Mouse (Mus musculus): ENCODE measurements around the gene Hras. TPM values are rescaled to one million over a fixed set of nuclear protein-coding genes. Genes with fewer than 3 reads are reported as not detected.

Hras gene
- polyA plus RNA-seq, 1 experiment from 2014 or later = 48.0 TPM

DNA sequence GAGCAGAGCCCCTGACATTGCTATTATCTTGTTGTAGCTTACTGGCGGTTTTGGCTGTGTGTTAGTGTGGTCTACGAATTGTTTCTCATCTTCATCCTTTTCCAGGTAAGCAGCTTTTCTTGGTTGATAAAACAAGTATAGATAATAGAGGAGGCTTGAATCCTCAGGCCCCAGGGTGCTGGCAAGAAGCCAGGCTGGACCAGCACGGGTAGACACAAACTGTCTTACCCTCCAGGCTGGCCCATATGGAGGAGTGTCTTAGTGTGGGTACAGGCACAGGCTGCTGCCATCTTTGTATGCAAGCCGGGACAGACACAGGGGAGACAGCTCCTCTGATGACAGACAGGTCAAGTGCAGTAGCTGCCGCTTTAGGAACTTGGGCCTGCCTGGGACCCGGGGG lies 46.8 kb downstream of the Hras start:
- 79% methylated on average over 6 of the region's 6 CpGs for WGBS
- Histone ChIP-seq H3K4me3 (replicated peaks; ENCODE audit: low read length) (no peak overlapping the region), H3K36me3 (ENCODE audit: control insufficient read depth, insufficient read depth, low read length) (peaks cover 4% of the 10 kb centered on the region; the same call in 1 of the 2 replicates), H3K27ac (ENCODE audit: low read length) (no peak overlapping the region), H3K9me3 (replicated peaks; ENCODE audit: control insufficient read depth, low read length) (no peaks in the 10 kb centered on the region), H3K4me2 (ENCODE audit: low read depth, low read length) (no peak overlapping the region), H3K9ac (ENCODE audit: low read length) (no peak overlapping the region), H3K4me1 (ENCODE audit: control insufficient read depth, insufficient read depth, low read length) (no peaks in the 10 kb centered on the region), H3K27me3 (ENCODE audit: control insufficient read depth, insufficient read depth, low read length) (no peaks in the 10 kb centered on the region)
- no peak for ATAC-seq (ENCODE audit: insufficient read depth, low FRiP score)

DNA sequence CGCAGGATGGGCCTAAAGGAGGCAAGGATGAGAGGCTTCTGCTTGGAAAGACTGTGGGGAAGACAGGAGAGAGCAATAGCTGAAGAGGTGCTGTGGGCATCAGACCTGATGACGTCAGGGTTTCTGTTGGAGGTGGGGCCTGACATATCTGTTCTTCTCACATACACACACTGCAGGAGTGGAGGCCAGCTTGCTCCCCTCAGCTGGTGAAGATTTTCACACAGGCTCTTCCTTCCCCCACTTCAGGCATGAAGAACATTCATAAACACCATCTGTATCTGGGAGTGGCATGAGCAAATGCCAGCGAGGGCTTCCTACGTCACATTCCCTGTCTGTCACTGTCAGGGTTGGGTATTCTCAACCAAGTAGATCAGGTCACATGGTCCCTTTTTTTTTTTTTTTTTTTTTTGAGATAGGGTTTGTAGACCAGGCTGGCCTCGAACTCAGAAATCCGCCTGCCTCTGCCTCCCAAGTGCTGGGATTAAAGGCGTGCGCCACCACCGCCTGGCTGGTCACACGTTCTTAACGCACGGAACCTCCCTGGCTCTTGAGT lies 47.7 kb downstream of the Hras start:
- H3K4me1 ChIP-seq (ENCODE audit: control insufficient read depth, insufficient read depth, low read length) = no peaks in the 10 kb centered on the region
- no peak overlapping the region for H3K9ac ChIP-seq (ENCODE audit: low read length)
- no peaks in the 10 kb centered on the region for H3K27me3 ChIP-seq (ENCODE audit: control insufficient read depth, insufficient read depth, low read length)
- ATAC-seq (ENCODE audit: insufficient read depth, low FRiP score) = no peak
- 92% methylated on average over 12 of the region's 12 CpGs for WGBS
- no peak overlapping the region for H3K4me3 ChIP-seq (replicated peaks; ENCODE audit: low read length)
- peaks cover 4% of the 10 kb centered on the region; the same call in 1 of the 2 replicates for H3K36me3 ChIP-seq (ENCODE audit: control insufficient read depth, insufficient read depth, low read length)
- H3K4me2 ChIP-seq (ENCODE audit: low read depth, low read length) = no peak overlapping the region
- no peaks in the 10 kb centered on the region for H3K9me3 ChIP-seq (replicated peaks; ENCODE audit: control insufficient read depth, low read length)
- no peak overlapping the region for H3K27ac ChIP-seq (ENCODE audit: low read length)

DNA sequence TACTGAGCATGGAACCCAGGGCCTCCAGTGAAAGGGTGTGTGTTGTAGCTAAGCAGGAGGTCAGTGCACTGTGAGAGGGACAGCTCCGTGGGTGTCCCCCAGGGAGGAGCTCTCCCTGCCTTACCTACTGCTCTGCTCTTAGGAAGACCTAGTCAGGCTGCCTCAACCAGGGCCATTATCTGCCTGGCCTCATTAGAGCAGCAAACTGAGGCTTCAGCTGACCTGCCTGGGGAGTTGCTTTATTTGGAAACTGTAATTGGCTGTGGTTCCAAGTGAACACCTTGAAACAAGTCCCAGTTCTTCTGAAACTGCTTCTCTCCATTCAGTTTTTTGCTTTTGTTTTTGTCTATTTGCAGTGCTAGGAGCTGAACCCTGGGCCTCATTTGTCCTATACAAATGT lies 48.4 kb downstream of the Hras start:
- WGBS = 55% methylated on average over 1 of the region's 1 CpGs
- no peaks in the 10 kb centered on the region for H3K9me3 ChIP-seq (replicated peaks; ENCODE audit: control insufficient read depth, low read length)
- H3K4me1 ChIP-seq (ENCODE audit: control insufficient read depth, insufficient read depth, low read length) = no peaks in the 10 kb centered on the region
- H3K9ac ChIP-seq (ENCODE audit: low read length) = no peak overlapping the region
- peaks cover 4% of the 10 kb centered on the region; the same call in 1 of the 2 replicates for H3K36me3 ChIP-seq (ENCODE audit: control insufficient read depth, insufficient read depth, low read length)
- H3K4me2 ChIP-seq (ENCODE audit: low read depth, low read length) = no peak overlapping the region
- no peak overlapping the region for H3K4me3 ChIP-seq (replicated peaks; ENCODE audit: low read length)
- no peaks in the 10 kb centered on the region for H3K27me3 ChIP-seq (ENCODE audit: control insufficient read depth, insufficient read depth, low read length)
- H3K27ac ChIP-seq (ENCODE audit: low read length) = no peak overlapping the region
- no peak for ATAC-seq (ENCODE audit: insufficient read depth, low FRiP score)

DNA sequence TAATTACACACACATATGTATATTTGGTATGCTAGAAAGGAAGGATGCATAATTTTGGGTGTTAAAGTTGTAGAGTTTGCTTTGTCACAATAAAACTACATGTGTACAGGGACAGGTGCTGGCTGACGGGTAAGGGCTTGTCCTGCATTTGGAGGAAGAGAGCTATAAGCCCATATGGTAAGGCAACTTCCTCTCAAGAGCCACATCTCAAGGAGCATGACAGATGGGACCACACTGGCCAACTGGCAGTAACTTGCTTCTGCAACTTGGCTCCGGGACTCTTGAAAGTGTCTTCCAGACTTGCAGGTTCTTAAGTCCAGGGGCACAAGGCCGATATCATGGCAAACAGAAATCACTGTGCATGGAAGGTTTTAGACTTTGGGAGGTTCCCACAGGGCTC lies 49.2 kb downstream of the Hras start:
- Histone ChIP-seq H3K4me2 (ENCODE audit: low read depth, low read length) (no peak overlapping the region), H3K27me3 (ENCODE audit: control insufficient read depth, insufficient read depth, low read length) (no peaks in the 10 kb centered on the region), H3K27ac (ENCODE audit: low read length) (no peak overlapping the region), H3K4me1 (ENCODE audit: control insufficient read depth, insufficient read depth, low read length) (no peaks in the 10 kb centered on the region), H3K9ac (ENCODE audit: low read length) (no peak overlapping the region), H3K36me3 (ENCODE audit: control insufficient read depth, insufficient read depth, low read length) (peaks cover 4% of the 10 kb centered on the region; the same call in 1 of the 2 replicates), H3K4me3 (replicated peaks; ENCODE audit: low read length) (no peak overlapping the region), H3K9me3 (replicated peaks; ENCODE audit: control insufficient read depth, low read length) (no peaks in the 10 kb centered on the region)
- ATAC-seq (ENCODE audit: insufficient read depth, low FRiP score) = no peak
- 86% methylated on average over 3 of the region's 3 CpGs for WGBS

DNA sequence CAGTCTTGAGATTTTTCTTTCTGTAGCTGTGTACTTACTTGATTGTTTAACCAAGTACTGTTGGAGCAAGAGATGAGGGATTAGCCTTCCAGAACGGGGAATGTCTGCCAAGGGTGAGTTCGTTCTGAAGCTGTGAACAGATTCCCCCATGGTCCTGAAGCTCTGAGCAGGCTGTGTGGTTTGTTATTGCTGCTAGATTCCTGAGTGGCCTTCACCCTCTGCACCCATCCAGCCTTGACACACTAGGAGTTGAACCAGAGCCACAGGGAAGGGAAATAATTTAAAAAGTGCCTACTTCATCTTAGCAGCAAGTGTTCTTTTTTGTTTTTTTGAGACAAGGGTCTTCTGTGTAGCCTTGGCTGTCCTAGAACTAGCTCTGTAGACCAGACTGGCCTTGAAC lies 49.9 kb downstream of the Hras start:
- no peaks in the 10 kb centered on the region for H3K4me1 ChIP-seq (ENCODE audit: control insufficient read depth, insufficient read depth, low read length)
- no peak overlapping the region for H3K4me2 ChIP-seq (ENCODE audit: low read depth, low read length)
- H3K9me3 ChIP-seq (replicated peaks; ENCODE audit: control insufficient read depth, low read length) = no peaks in the 10 kb centered on the region
- H3K4me3 ChIP-seq (replicated peaks; ENCODE audit: low read length) = no peak overlapping the region
- no peak for ATAC-seq (ENCODE audit: insufficient read depth, low FRiP score)
- 66% methylated on average over 2 of the region's 2 CpGs for WGBS
- no peak overlapping the region for H3K9ac ChIP-seq (ENCODE audit: low read length)
- no peak overlapping the region for H3K27ac ChIP-seq (ENCODE audit: low read length)
- H3K36me3 ChIP-seq (ENCODE audit: control insufficient read depth, insufficient read depth, low read length) = peaks cover 4% of the 10 kb centered on the region; the same call in 1 of the 2 replicates
- no peaks in the 10 kb centered on the region for H3K27me3 ChIP-seq (ENCODE audit: control insufficient read depth, insufficient read depth, low read length)

DNA sequence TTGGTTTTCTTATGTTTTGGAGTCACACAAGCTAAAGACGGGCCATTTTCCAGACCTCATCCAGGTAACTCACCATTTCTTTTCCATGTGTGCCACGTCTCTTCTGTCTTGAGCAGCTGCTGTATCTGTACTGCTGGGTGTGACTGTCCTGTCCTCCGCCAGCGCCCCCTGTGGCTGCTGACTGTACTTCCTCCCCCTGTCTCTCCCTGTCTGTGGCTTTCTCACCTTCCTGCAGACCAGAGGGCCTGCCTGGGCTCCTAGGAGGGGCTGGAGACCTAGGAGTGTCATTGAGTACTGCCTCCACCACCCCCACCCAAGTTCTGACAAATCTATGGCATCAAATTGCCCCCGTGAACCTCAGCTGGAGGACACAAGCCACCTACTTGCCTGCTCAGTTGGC lies 50.7 kb downstream of the Hras start:
- WGBS = 49% methylated on average over 5 of the region's 5 CpGs
- ATAC-seq (ENCODE audit: insufficient read depth, low FRiP score) = no peak
- Histone ChIP-seq H3K4me2 (ENCODE audit: low read depth, low read length) (no peak overlapping the region), H3K4me1 (ENCODE audit: control insufficient read depth, insufficient read depth, low read length) (no peaks in the 10 kb centered on the region), H3K27ac (ENCODE audit: low read length) (no peak overlapping the region), H3K27me3 (ENCODE audit: control insufficient read depth, insufficient read depth, low read length) (no peaks in the 10 kb centered on the region), H3K9ac (ENCODE audit: low read length) (no peak overlapping the region), H3K4me3 (replicated peaks; ENCODE audit: low read length) (no peak overlapping the region), H3K36me3 (ENCODE audit: control insufficient read depth, insufficient read depth, low read length) (peaks cover 4% of the 10 kb centered on the region; the same call in 1 of the 2 replicates), H3K9me3 (replicated peaks; ENCODE audit: control insufficient read depth, low read length) (no peaks in the 10 kb centered on the region)

DNA sequence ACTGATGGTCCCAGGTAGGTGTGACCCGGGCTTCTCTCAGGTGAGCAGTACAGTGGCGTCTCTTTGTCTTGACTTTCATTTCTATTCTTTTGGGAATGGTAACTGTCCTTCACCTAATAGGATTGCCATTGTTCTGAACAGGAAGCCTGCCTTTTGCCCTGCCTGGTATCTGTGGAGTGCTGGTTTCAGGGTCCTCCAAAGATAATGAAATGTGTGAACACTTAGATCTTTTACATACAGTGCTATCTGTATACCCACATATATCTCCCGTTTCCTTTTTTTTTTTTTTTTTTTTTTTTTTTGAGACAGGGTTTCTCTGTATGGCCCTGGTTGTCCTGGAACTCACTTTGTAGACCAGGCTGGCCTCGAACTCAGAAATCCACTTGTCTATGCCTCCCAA lies 52.5 kb downstream of the Hras start:
- no peak for ATAC-seq (ENCODE audit: insufficient read depth, low FRiP score)
- Histone ChIP-seq H3K4me3 (replicated peaks; ENCODE audit: low read length) (no peak overlapping the region), H3K9me3 (replicated peaks; ENCODE audit: control insufficient read depth, low read length) (no peaks in the 10 kb centered on the region), H3K4me2 (ENCODE audit: low read depth, low read length) (no peak overlapping the region), H3K27ac (ENCODE audit: low read length) (no peak overlapping the region), H3K36me3 (ENCODE audit: control insufficient read depth, insufficient read depth, low read length) (no peaks in the 10 kb centered on the region), H3K9ac (ENCODE audit: low read length) (no peak overlapping the region), H3K27me3 (ENCODE audit: control insufficient read depth, insufficient read depth, low read length) (no peaks in the 10 kb centered on the region), H3K4me1 (ENCODE audit: control insufficient read depth, insufficient read depth, low read length) (no peaks in the 10 kb centered on the region)
- 88% methylated on average over 4 of the region's 4 CpGs for WGBS

MicroRNAs encoded within 50 kb of the gene (microRNA counts, 519-probe panel; counts per million panel counts)
- 3,554 counts per million, percentile 82 among the panel's probes with 10 or more counts for microRNA mmu-miR-210

Small RNA genes within 50 kb of the gene (microRNA-seq; reads per million reads assigned to microRNA genes)
- 1,136 reads per million, percentile 77 among the genes with 10 or more reads in this experiment for gene Mir210

Other genes starting within 250 kb of the Hras start
- 3.8 and 4.4 TPM in 2 replicates for gene Ifitm5, start 243.7 kb downstream of the Hras start, polyA plus RNA-seq (2015; fragmentation: Nextera tagmentation; extraction: Ambion mirVana)
- not detected in 2 replicates for gene Gm45717, start 238.1 kb downstream of the Hras start, polyA plus RNA-seq (2015; fragmentation: Nextera tagmentation; extraction: Ambion mirVana)
- 1,006 and 1,276 TPM in 2 replicates for gene Ifitm2, start 238.0 kb downstream of the Hras start, polyA plus RNA-seq (2015; fragmentation: Nextera tagmentation; extraction: Ambion mirVana)
- 156 and 185 TPM in 2 replicates for gene Ifitm1, start 226.8 kb downstream of the Hras start, polyA plus RNA-seq (2015; fragmentation: Nextera tagmentation; extraction: Ambion mirVana)
- gene Ifitm3, start 183.2 kb downstream of the Hras start, polyA plus RNA-seq (2015; fragmentation: Nextera tagmentation; extraction: Ambion mirVana) = 322 and 395 TPM in 2 replicates
- gene Ifitm6, start 176.1 kb downstream of the Hras start, polyA plus RNA-seq (2015; fragmentation: Nextera tagmentation; extraction: Ambion mirVana) = 5.5 and 7.5 TPM in 2 replicates
- not detected in 2 replicates for gene Gm17387, start 164.9 kb downstream of the Hras start, polyA plus RNA-seq (2015; fragmentation: Nextera tagmentation; extraction: Ambion mirVana)
- 4.9 and 5.1 TPM in 2 replicates for gene B4galnt4, start 132.9 kb downstream of the Hras start, polyA plus RNA-seq (2015; fragmentation: Nextera tagmentation; extraction: Ambion mirVana)
- 74.2 and 103 TPM in 2 replicates for gene Pkp3, start 115.8 kb downstream of the Hras start, polyA plus RNA-seq (2015; fragmentation: Nextera tagmentation; extraction: Ambion mirVana)
- 14.1 and 14.7 TPM in 2 replicates for gene Sigirr, start 93.4 kb downstream of the Hras start, polyA plus RNA-seq (2015; fragmentation: Nextera tagmentation; extraction: Ambion mirVana)
- 22.5 and 26.2 TPM in 2 replicates for gene Ano9, start 76.2 kb downstream of the Hras start, polyA plus RNA-seq (2015; fragmentation: Nextera tagmentation; extraction: Ambion mirVana)
- gene Ptdss2, start 71.6 kb downstream of the Hras start, polyA plus RNA-seq (2015; fragmentation: Nextera tagmentation; extraction: Ambion mirVana) = 56.0 and 59.4 TPM in 2 replicates
- gene Rnh1, start 21.1 kb downstream of the Hras start, polyA plus RNA-seq (2015; fragmentation: Nextera tagmentation; extraction: Ambion mirVana) = 240 and 265 TPM in 2 replicates
- 7.1 TPM in 2 replicates for gene Lrrc56, start 152 bp upstream of the Hras start, polyA plus RNA-seq (2015; fragmentation: Nextera tagmentation; extraction: Ambion mirVana)
- 4.8 and 6.3 TPM in 2 replicates for gene Lmntd2, start 20.1 kb upstream of the Hras start, polyA plus RNA-seq (2015; fragmentation: Nextera tagmentation; extraction: Ambion mirVana)
- gene Rassf7, start 21.9 kb upstream of the Hras start, polyA plus RNA-seq (2015; fragmentation: Nextera tagmentation; extraction: Ambion mirVana) = 82.3 and 104 TPM in 2 replicates
- gene Phrf1, start 34.8 kb upstream of the Hras start, polyA plus RNA-seq (2015; fragmentation: Nextera tagmentation; extraction: Ambion mirVana) = 57.6 and 67.7 TPM in 2 replicates
- gene Irf7, start 72.5 kb upstream of the Hras start, polyA plus RNA-seq (2015; fragmentation: Nextera tagmentation; extraction: Ambion mirVana) = 3.5 and 3.6 TPM in 2 replicates
- gene Cdhr5, start 82.8 kb upstream of the Hras start, polyA plus RNA-seq (2015; fragmentation: Nextera tagmentation; extraction: Ambion mirVana) = 16.0 and 17.0 TPM in 2 replicates
- 23.2 and 24.8 TPM in 2 replicates for gene Sct, start 85.1 kb upstream of the Hras start, polyA plus RNA-seq (2015; fragmentation: Nextera tagmentation; extraction: Ambion mirVana)
- gene Drd4, start 98.0 kb upstream of the Hras start, polyA plus RNA-seq (2015; fragmentation: Nextera tagmentation; extraction: Ambion mirVana) = 0.18 TPM in 1 of 2 replicates, not detected in the other
- 61.3 and 64.3 TPM in 2 replicates for gene Deaf1, start 133.7 kb upstream of the Hras start, polyA plus RNA-seq (2015; fragmentation: Nextera tagmentation; extraction: Ambion mirVana)
- 35.9 and 36.5 TPM in 2 replicates for gene Tmem80, start 133.7 kb upstream of the Hras start, polyA plus RNA-seq (2015; fragmentation: Nextera tagmentation; extraction: Ambion mirVana)
- 79.4 and 108 TPM in 2 replicates for gene Eps8l2, start 144.9 kb upstream of the Hras start, polyA plus RNA-seq (2015; fragmentation: Nextera tagmentation; extraction: Ambion mirVana)
- 399 and 400 TPM in 2 replicates for gene Taldo1, start 198.2 kb upstream of the Hras start, polyA plus RNA-seq (2015; fragmentation: Nextera tagmentation; extraction: Ambion mirVana)
- 45.8 and 48.1 TPM in 2 replicates for gene Gatd1, start 220.1 kb upstream of the Hras start, polyA plus RNA-seq (2015; fragmentation: Nextera tagmentation; extraction: Ambion mirVana)
- gene Cend1, start 235.5 kb upstream of the Hras start, polyA plus RNA-seq (2015; fragmentation: Nextera tagmentation; extraction: Ambion mirVana) = 2.6 and 3.8 TPM in 2 replicates
- 29.4 and 32.3 TPM in 2 replicates for gene Slc25a22, start 243.9 kb upstream of the Hras start, polyA plus RNA-seq (2015; fragmentation: Nextera tagmentation; extraction: Ambion mirVana)